Comparison of ENCODE assay signal across 21 mouse cellular contexts in the genomic region with DNA sequence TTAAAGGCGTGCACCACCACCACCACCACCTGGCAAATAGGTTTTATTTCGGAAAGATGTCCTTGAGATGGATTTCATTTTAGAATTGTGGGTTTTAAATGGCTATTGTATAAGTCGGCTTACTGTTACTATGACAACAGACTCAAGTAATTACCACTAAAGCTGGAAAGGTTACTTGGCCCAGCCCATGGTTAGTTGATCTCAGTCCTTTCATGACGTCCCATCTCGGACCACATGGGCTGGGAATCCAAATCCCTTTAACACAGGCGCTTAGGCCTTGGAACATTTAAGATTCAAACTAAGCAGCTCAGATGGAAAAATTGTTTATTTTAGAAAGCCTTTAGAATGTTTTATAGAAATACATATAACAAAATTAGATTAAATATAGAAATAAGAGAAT.
A peak's percentile ranks its signal among the peaks of the same experiment; 100 is the strongest.
DNase-seq lines count a peak whose midpoint lies in the region; ATAC-seq lines count a peak whose summit lies in the region.
"Had no signal": no experiment of that assay in that cellular context is flagged by ENCODE, and none has a peak within 500 bp of the region (broad histone marks: within the 10 kb centered on the region; RNA-seq: fewer than 3 reads in every experiment).

No protein-coding gene starts in this region.

- 66% methylated on average over 6 of the region's 6 CpGs for WGBS in embryonic facial prominence, embryonic 14.5 days
- 78% methylated on average over 6 of the region's 6 CpGs for WGBS in embryonic facial prominence, embryonic 10.5 days
- 59% methylated on average over 6 of the region's 6 CpGs for WGBS in midbrain, embryonic 15.5 days
- 60% methylated on average over 6 of the region's 6 CpGs for WGBS in midbrain, embryonic 11.5 days

- H3K4me2 ChIP-seq in embryonic facial prominence, embryonic 14.5 days (ENCODE audit: low read depth, low read length) = no peak overlapping the region
- H3K4me2 ChIP-seq in midbrain, embryonic 15.5 days = no peak overlapping the region
- no peak overlapping the region for H3K4me2 ChIP-seq in midbrain, embryonic 11.5 days
- H3K4me2 ChIP-seq: embryonic facial prominence, embryonic 12.5 days; forebrain, embryonic 13.5 days; heart, embryonic 13.5 days; hindbrain, embryonic 12.5 days; hindbrain, embryonic 15.5 days had no signal

- intact Hi-C loops in left cerebral cortex, postnatal 4 days (cut with DNase I) = no loop called here

- H3K4me3 ChIP-seq in embryonic facial prominence, embryonic 14.5 days (ENCODE audit: low read depth, low read length) = no peak overlapping the region
- no peak overlapping the region for H3K4me3 ChIP-seq in embryonic facial prominence, embryonic 10.5 days
- H3K4me3 ChIP-seq in midbrain, embryonic 15.5 days = no peak overlapping the region
- no peak overlapping the region for H3K4me3 ChIP-seq in midbrain, embryonic 11.5 days (ENCODE audit: low read depth, low read length)
- H3K4me3 ChIP-seq: embryonic facial prominence, embryonic 12.5 days; forebrain, embryonic 10.5 days; forebrain, embryonic 13.5 days; heart, adult 2 months; heart, embryonic 10.5 days; heart, embryonic 13.5 days; hindbrain, embryonic 12.5 days; hindbrain, embryonic 15.5 days had no signal

- no peaks in the 10 kb centered on the region for H3K9me3 ChIP-seq in embryonic facial prominence, embryonic 14.5 days (ENCODE audit: control insufficient read depth, low read length)
- no peaks in the 10 kb centered on the region for H3K9me3 ChIP-seq in embryonic facial prominence, embryonic 10.5 days
- no peaks in the 10 kb centered on the region for H3K9me3 ChIP-seq in midbrain, embryonic 15.5 days
- H3K9me3 ChIP-seq in midbrain, embryonic 11.5 days (ENCODE audit: control insufficient read depth, low read length) = no peaks in the 10 kb centered on the region
- H3K9me3 ChIP-seq: embryonic facial prominence, embryonic 12.5 days; forebrain, embryonic 10.5 days; forebrain, embryonic 13.5 days; heart, embryonic 10.5 days; heart, embryonic 13.5 days; hindbrain, embryonic 12.5 days; hindbrain, embryonic 15.5 days had no signal

- H3K27ac ChIP-seq in embryonic facial prominence, embryonic 14.5 days (replicated peaks; ENCODE audit: low read depth, low read length) = no peak overlapping the region
- no peak overlapping the region for H3K27ac ChIP-seq in embryonic facial prominence, embryonic 10.5 days (replicated peaks)
- no peak overlapping the region for H3K27ac ChIP-seq in midbrain, embryonic 15.5 days
- H3K27ac ChIP-seq in midbrain, embryonic 11.5 days (ENCODE audit: low read depth, low read length) = no peak overlapping the region
- H3K27ac ChIP-seq: embryonic facial prominence, embryonic 12.5 days; forebrain, embryonic 10.5 days; forebrain, embryonic 13.5 days; heart, adult 2 months; heart, embryonic 10.5 days; heart, embryonic 13.5 days; hindbrain, embryonic 12.5 days; hindbrain, embryonic 15.5 days had no signal

- no peaks in the 10 kb centered on the region for H3K27me3 ChIP-seq in embryonic facial prominence, embryonic 14.5 days (replicated peaks; ENCODE audit: control insufficient read depth, insufficient read depth, low read length)
- no peaks in the 10 kb centered on the region for H3K27me3 ChIP-seq in embryonic facial prominence, embryonic 10.5 days (replicated peaks; ENCODE audit: low read depth, poor library complexity, severe bottlenecking)
- no peaks in the 10 kb centered on the region for H3K27me3 ChIP-seq in midbrain, embryonic 15.5 days (replicated peaks)
- H3K27me3 ChIP-seq in midbrain, embryonic 11.5 days (ENCODE audit: control insufficient read depth, insufficient read depth, low read length) = no peaks in the 10 kb centered on the region
- H3K27me3 ChIP-seq: embryonic facial prominence, embryonic 12.5 days; forebrain, embryonic 13.5 days; heart, embryonic 13.5 days; hindbrain, embryonic 12.5 days; hindbrain, embryonic 15.5 days had no signal

- H3K9ac ChIP-seq in embryonic facial prominence, embryonic 14.5 days (ENCODE audit: low read depth, low read length) = no peak overlapping the region
- H3K9ac ChIP-seq in midbrain, embryonic 15.5 days = no peak overlapping the region
- H3K9ac ChIP-seq in midbrain, embryonic 11.5 days (ENCODE audit: low read length) = no peak overlapping the region
- H3K9ac ChIP-seq: embryonic facial prominence, embryonic 12.5 days; forebrain, embryonic 13.5 days; heart, embryonic 13.5 days; hindbrain, embryonic 12.5 days; hindbrain, embryonic 15.5 days had no signal

- peak; percentile 53; the same call in 1 of the 2 replicates for ATAC-seq in embryonic facial prominence, embryonic 14.5 days (ENCODE audit: low read depth)
- 0 out of 2 replicates have a peak, but pooled peaks have one; percentile 50 for ATAC-seq in midbrain, embryonic 15.5 days (replicated peaks)
- ATAC-seq in midbrain, embryonic 11.5 days (ENCODE audit: low FRiP score) = no peak
- ATAC-seq: activated CD4-positive, CD25-positive, alpha-beta regulatory T cell, adult 4 months; forebrain, embryonic 13.5 days had no signal

- H3K4me1 ChIP-seq in embryonic facial prominence, embryonic 14.5 days (ENCODE audit: control insufficient read depth, insufficient read depth, low read length) = no peaks in the 10 kb centered on the region
- H3K4me1 ChIP-seq in embryonic facial prominence, embryonic 10.5 days = peaks cover 21% of the 10 kb centered on the region
- H3K4me1 ChIP-seq in midbrain, embryonic 15.5 days = no peaks in the 10 kb centered on the region
- no peaks in the 10 kb centered on the region for H3K4me1 ChIP-seq in midbrain, embryonic 11.5 days (ENCODE audit: control insufficient read depth, insufficient read depth, low read length)
- H3K4me1 ChIP-seq: forebrain, embryonic 13.5 days; heart, embryonic 10.5 days; heart, embryonic 13.5 days; hindbrain, embryonic 15.5 days had no signal

- H3K36me3 ChIP-seq in embryonic facial prominence, embryonic 14.5 days (ENCODE audit: control insufficient read depth, insufficient read depth, low read length) = no peaks in the 10 kb centered on the region
- no peaks in the 10 kb centered on the region for H3K36me3 ChIP-seq in embryonic facial prominence, embryonic 10.5 days (replicated peaks)
- H3K36me3 ChIP-seq in midbrain, embryonic 15.5 days (replicated peaks) = no peaks in the 10 kb centered on the region
- H3K36me3 ChIP-seq in midbrain, embryonic 11.5 days (ENCODE audit: control insufficient read depth, insufficient read depth, low read length) = no peaks in the 10 kb centered on the region
- H3K36me3 ChIP-seq: embryonic facial prominence, embryonic 12.5 days; forebrain, embryonic 10.5 days; heart, embryonic 10.5 days; heart, embryonic 13.5 days; hindbrain, embryonic 12.5 days; hindbrain, embryonic 15.5 days had no signal

- peak; percentile 62 for DNase-seq in embryonic facial prominence, embryonic 14.5 days (ENCODE audit: low spot score)
- DNase-seq in embryonic facial prominence, embryonic 10.5 days (ENCODE audit: low spot score) = no peak
- DNase-seq in midbrain, embryonic 11.5 days (ENCODE audit: low spot score, missing footprints) = no peak
- peak; percentile 48 for DNase-seq in retina, postnatal 1 day
- DNase-seq in left cerebral cortex, postnatal 4 days = no peak
- DNase-seq: adrenal gland, adult 8-10 months; adrenal gland, postnatal 25 days; cerebellum, adult 18-20 months; cerebellum, adult 9-10 months; cerebellum, postnatal 14 days; gastrocnemius, postnatal 25 days; heart, adult 2 months had no signal

Comparison
In these comparisons a context has a peak if more than half of its experiments do, and no peak if none do; other contexts are left out.
1. DNase-seq: peak in embryonic facial prominence, embryonic 14.5 days (single experiment) and retina, postnatal 1 day (single experiment); none in embryonic facial prominence, embryonic 10.5 days (single experiment), midbrain, embryonic 11.5 days (single experiment) and left cerebral cortex, postnatal 4 days (single experiment).